Mouse (Mus musculus): Measurements from ENCODE around the gene Tbc1d17.

DNA sequence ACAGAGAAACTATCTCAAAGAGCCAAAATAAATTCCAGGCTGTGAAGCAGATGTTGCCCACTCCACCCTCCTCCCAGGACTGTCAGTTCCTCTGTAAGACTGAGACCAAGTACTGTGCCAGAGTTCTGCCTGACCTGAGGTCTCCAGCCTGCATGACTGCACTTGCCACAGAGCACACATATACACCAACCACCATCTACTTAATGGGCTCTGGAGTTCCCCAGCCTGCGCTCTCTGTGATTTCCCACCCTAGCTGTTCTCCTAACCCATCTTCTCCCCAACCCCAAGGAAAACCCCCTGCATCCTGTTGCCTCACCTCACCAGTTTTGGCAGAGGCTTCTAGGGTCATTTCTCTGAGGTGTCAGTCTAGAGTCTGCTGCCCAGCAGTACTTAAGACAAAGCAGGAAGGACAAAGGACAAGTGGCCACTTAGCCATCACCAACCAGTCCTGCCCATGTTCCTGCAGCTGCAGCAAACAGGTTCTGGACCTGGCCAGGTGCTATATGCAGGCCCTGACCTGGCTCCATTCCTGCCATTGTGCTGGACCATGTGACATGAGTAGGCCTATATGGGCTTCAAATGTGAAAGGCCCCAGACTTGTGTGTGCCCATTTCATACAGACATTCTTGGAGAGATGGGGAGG is 13.4 kb downstream of the Tbc1d17 start:
- no peak for TF ChIP-seq GATA1 (IDR thresholded peaks at IDR 0.05; ENCODE audit: borderline replicate concordance, low read length)
- TF ChIP-seq FLI1 (IDR thresholded peaks at IDR 0.05; ENCODE audit: low read length), result no peak

Data from megakaryocyte, embryonic 14.5 days (primary cell).